Mouse (Mus musculus) embryonic fibroblast, embryonic 13.5 days (primary cell): ENCODE measurements around the gene Pdhb.

Experiments used
- CTCF ChIP-seq: IDR thresholded peaks from 2 replicates; pipeline ENCODE4 v1.5.1; 2011; ENCODE audit warnings: mild to moderate bottlenecking, control low read depth, low read length, moderate library complexity, borderline replicate concordance; ENCODE audit not compliant: insufficient read depth
- POLR2A ChIP-seq: IDR thresholded peaks from 2 replicates; pipeline ENCODE4 v1.6.1; 2011; ENCODE audit warnings: low read depth, mild to moderate bottlenecking, control low read depth, low read length, moderate library complexity

DNA sequence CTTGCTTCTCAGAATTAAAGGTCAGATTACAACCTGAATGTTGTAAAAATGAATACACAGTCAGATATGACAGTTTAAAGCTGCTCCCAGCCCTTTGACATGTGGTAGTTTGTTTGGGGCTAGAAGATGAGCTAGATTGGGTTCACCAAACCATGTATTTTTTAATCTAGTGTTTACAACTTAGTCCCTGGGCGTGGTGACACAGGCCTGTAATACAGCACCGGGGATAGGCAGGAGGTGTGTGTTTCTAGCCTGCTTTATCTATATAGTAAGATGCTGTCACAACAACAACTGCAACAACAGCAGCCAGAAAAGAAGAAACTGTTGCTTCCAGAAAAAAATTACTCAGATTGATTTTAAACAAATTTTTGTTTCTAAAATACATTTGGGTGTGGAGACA lies 48.1 kb upstream of the Pdhb start:
- TF ChIP-seq POLR2A (no peak), CTCF (no peak)
